Mouse (Mus musculus): ENCODE results near the gene U2surp. TPM values are rescaled to one million over a fixed set of nuclear protein-coding genes. Genes with fewer than 3 reads are reported as not detected.
A peak's percentile ranks its signal among the peaks of the same experiment; 100 is the strongest.

Gene U2surp
- polyA plus RNA-seq, 1 experiment = 5.5 TPM

GRCm38 (mm10) chr9:95513776-95514175, 2.0 kb upstream of the U2surp start:
- Histone ChIP-seq H3K79me2 (ENCODE audit: control insufficient read depth, insufficient read depth) (peaks cover 35% of the 10 kb centered on the region), H3K4me3 (no peak overlapping the region), H3K36me3 (ENCODE audit: control insufficient read depth, insufficient read depth) (no peaks in the 10 kb centered on the region), H3K27me3 (ENCODE audit: control insufficient read depth, insufficient read depth, insufficient read length) (no peaks in the 10 kb centered on the region), H3ac (ENCODE audit: control insufficient read depth, insufficient read length) (no peak overlapping the region), H3K4me2 (ENCODE audit: low read depth) (no peak overlapping the region)
- no peak for TF ChIP-seq E2F4 (IDR thresholded peaks at IDR 0.05; ENCODE audit: insufficient read depth)
- no peak for TF ChIP-seq SRF (IDR thresholded peaks at IDR 0.05; ENCODE audit: control insufficient read depth, insufficient read length, low read depth)
- no peak for TF ChIP-seq CEBPB (IDR thresholded peaks at IDR 0.05; ENCODE audit: insufficient read depth, poor library complexity, severe bottlenecking)
- TF ChIP-seq TCF12 (IDR thresholded peaks at IDR 0.05; ENCODE audit: insufficient read depth, poor library complexity, severe bottlenecking) = no peak
- no peak for TF ChIP-seq POLR2AphosphoS2 (IDR thresholded peaks at IDR 0.05; ENCODE audit: insufficient read length, low read depth)
- TF ChIP-seq MAX (IDR thresholded peaks at IDR 0.05; ENCODE audit: low read depth) = no peak
- no peak for TF ChIP-seq MYOG (IDR thresholded peaks at IDR 0.05; ENCODE audit: control insufficient read depth in 1 of 3, insufficient read depth in 1 of 3, insufficient read length in 2 of 3, low read depth in 2 of 3)
- no peak for TF ChIP-seq POLR2A (IDR thresholded peaks at IDR 0.05; ENCODE audit: insufficient read length, low read depth)
- no peak for TF ChIP-seq USF1 (IDR thresholded peaks at IDR 0.05; ENCODE audit: low read depth)
- TF ChIP-seq REST (IDR thresholded peaks at IDR 0.05; ENCODE audit: insufficient read depth, insufficient read length) = no peak

GRCm38 (mm10) chr9:95512331-95513030, 685 bp upstream of the U2surp start:
- H3ac ChIP-seq (ENCODE audit: control insufficient read depth, insufficient read length) = peak overlapping the region; percentile 35
- H3K4me2 ChIP-seq (ENCODE audit: low read depth) = peak overlapping the region; percentile 89
- peak overlapping the region; percentile 98 for H3K4me3 ChIP-seq
- H3K79me2 ChIP-seq (ENCODE audit: control insufficient read depth, insufficient read depth) = peaks cover 48% of the 10 kb centered on the region
- H3K27me3 ChIP-seq (ENCODE audit: control insufficient read depth, insufficient read depth, insufficient read length) = no peaks in the 10 kb centered on the region
- no peak for TF ChIP-seq SRF (IDR thresholded peaks at IDR 0.05; ENCODE audit: control insufficient read depth, insufficient read length, low read depth)
- no peak for TF ChIP-seq TCF3 (IDR thresholded peaks at IDR 0.05; ENCODE audit: insufficient read length, low read depth)
- no peak for TF ChIP-seq POLR2A (IDR thresholded peaks at IDR 0.05; ENCODE audit: insufficient read length, low read depth)
- TF ChIP-seq TCF12 (IDR thresholded peaks at IDR 0.05; ENCODE audit: insufficient read depth, poor library complexity, severe bottlenecking) = no peak
- TF ChIP-seq USF1 (IDR thresholded peaks at IDR 0.05; ENCODE audit: low read depth) = no peak
- TF ChIP-seq CEBPB (IDR thresholded peaks at IDR 0.05; ENCODE audit: insufficient read depth, poor library complexity, severe bottlenecking) = no peak
- TF ChIP-seq REST (IDR thresholded peaks at IDR 0.05; ENCODE audit: insufficient read depth, insufficient read length) = no peak
- TF ChIP-seq POLR2AphosphoS2 (IDR thresholded peaks at IDR 0.05; ENCODE audit: insufficient read length, low read depth) = no peak
- no peak for TF ChIP-seq MAX (IDR thresholded peaks at IDR 0.05; ENCODE audit: low read depth)
- TF ChIP-seq E2F4 (IDR thresholded peaks at IDR 0.05; ENCODE audit: insufficient read depth) = no peak
- TF ChIP-seq MYOG (IDR thresholded peaks at IDR 0.05; ENCODE audit: control insufficient read depth in 1 of 3, insufficient read depth in 1 of 3, insufficient read length in 2 of 3, low read depth in 2 of 3) = no peak
- no peak for TF ChIP-seq MYOD1 (IDR thresholded peaks at IDR 0.05; ENCODE audit: control insufficient read depth in 1 of 3, insufficient read length in 2 of 3, low read depth in 2 of 3)
- H3K36me3 ChIP-seq (ENCODE audit: control insufficient read depth, insufficient read depth) = no peaks in the 10 kb centered on the region

GRCm38 (mm10) chr9:95510693-95511404, 947 bp downstream of the U2surp start:
- H3ac ChIP-seq (ENCODE audit: control insufficient read depth, insufficient read length) = peak overlapping the region; percentile 35
- H3K36me3 ChIP-seq (ENCODE audit: control insufficient read depth, insufficient read depth) = no peaks in the 10 kb centered on the region
- TF ChIP-seq SRF (IDR thresholded peaks at IDR 0.05; ENCODE audit: control insufficient read depth, insufficient read length, low read depth) = no peak
- TF ChIP-seq USF1 (IDR thresholded peaks at IDR 0.05; ENCODE audit: low read depth) = no peak
- no peak for TF ChIP-seq MYOD1 (IDR thresholded peaks at IDR 0.05; ENCODE audit: control insufficient read depth in 1 of 3, insufficient read length in 2 of 3, low read depth in 2 of 3)
- no peak for TF ChIP-seq TCF12 (IDR thresholded peaks at IDR 0.05; ENCODE audit: insufficient read depth, poor library complexity, severe bottlenecking)
- no peak for TF ChIP-seq POLR2AphosphoS2 (IDR thresholded peaks at IDR 0.05; ENCODE audit: insufficient read length, low read depth)
- no peak for TF ChIP-seq MAX (IDR thresholded peaks at IDR 0.05; ENCODE audit: low read depth)
- no peak for TF ChIP-seq POLR2A (IDR thresholded peaks at IDR 0.05; ENCODE audit: insufficient read length, low read depth)
- TF ChIP-seq REST (IDR thresholded peaks at IDR 0.05; ENCODE audit: insufficient read depth, insufficient read length) = no peak
- H3K4me3 ChIP-seq = peak overlapping the region; percentile 98
- peak overlapping the region; percentile 80 for H3K4me2 ChIP-seq (ENCODE audit: low read depth)
- peaks cover 64% of the 10 kb centered on the region for H3K79me2 ChIP-seq (ENCODE audit: control insufficient read depth, insufficient read depth)
- H3K27me3 ChIP-seq (ENCODE audit: control insufficient read depth, insufficient read depth, insufficient read length) = no peaks in the 10 kb centered on the region

- H3K4me3 ChIP-seq = no peak overlapping the region
- peaks cover 88% of the 10 kb centered on the region for H3K79me2 ChIP-seq (ENCODE audit: control insufficient read depth, insufficient read depth)
- H3K4me2 ChIP-seq (ENCODE audit: low read depth) = no peak overlapping the region
- TF ChIP-seq MYOG (IDR thresholded peaks at IDR 0.05; ENCODE audit: control insufficient read depth in 1 of 3, insufficient read depth in 1 of 3, insufficient read length in 2 of 3, low read depth in 2 of 3) (no peak), MYOD1 (IDR thresholded peaks at IDR 0.05; ENCODE audit: control insufficient read depth in 1 of 3, insufficient read length in 2 of 3, low read depth in 2 of 3) (no peak), POLR2AphosphoS2 (IDR thresholded peaks at IDR 0.05; ENCODE audit: insufficient read length, low read depth) (no peak), REST (IDR thresholded peaks at IDR 0.05; ENCODE audit: insufficient read depth, insufficient read length) (no peak), TCF12 (IDR thresholded peaks at IDR 0.05; ENCODE audit: insufficient read depth, poor library complexity, severe bottlenecking) (no peak), USF1 (IDR thresholded peaks at IDR 0.05; ENCODE audit: low read depth) (no peak), POLR2A (IDR thresholded peaks at IDR 0.05; ENCODE audit: insufficient read length, low read depth) (no peak), E2F4 (IDR thresholded peaks at IDR 0.05; ENCODE audit: insufficient read depth) (no peak), SRF (IDR thresholded peaks at IDR 0.05; ENCODE audit: control insufficient read depth, insufficient read length, low read depth) (no peak), CEBPB (IDR thresholded peaks at IDR 0.05; ENCODE audit: insufficient read depth, poor library complexity, severe bottlenecking) (no peak), TCF3 (IDR thresholded peaks at IDR 0.05; ENCODE audit: insufficient read length, low read depth) (no peak), MAX (IDR thresholded peaks at IDR 0.05; ENCODE audit: low read depth) (no peak)
- H3ac ChIP-seq (ENCODE audit: control insufficient read depth, insufficient read length) = no peak overlapping the region
- H3K27me3 ChIP-seq (ENCODE audit: control insufficient read depth, insufficient read depth, insufficient read length) = no peaks in the 10 kb centered on the region
- peaks cover 9% of the 10 kb centered on the region for H3K36me3 ChIP-seq (ENCODE audit: control insufficient read depth, insufficient read depth)
These were observed 6.1 kb downstream of the U2surp start for GRCm38 (mm10) chr9:95505666-95506065.

All from myocyte (in vitro differentiated cells).